Mouse (Mus musculus) heart, postnatal 0 days (tissue): ENCODE results near the gene Napsa. TPM values are rescaled to one million over a fixed set of nuclear protein-coding genes. Genes with fewer than 3 reads are reported as not detected.
A peak's percentile ranks its signal among the peaks of the same experiment; 100 is the strongest.

Source experiments
- ATAC-seq: fragments of 200-750 bp; cut with Nextera tagmentation; 2 replicates; pipeline ENCODE4 v1.8.0; 2017; ENCODE audit warnings: low read depth, moderate number of reproducible peaks, moderate library complexity; ENCODE audit not compliant: insufficient read depth
- DNase-seq: peaks from one replicate; pipeline ENCODE4 v3.0.0-alpha.2; 2016; ENCODE audit warnings: low spot score
- H3K27ac ChIP-seq: fragments of 300-500 bp; sonication (generic); 2 replicates; pipeline ENCODE4 v1.5.1; 2014; ENCODE audit warnings: low read depth, mild to moderate bottlenecking
- H3K27me3 ChIP-seq: fragments of 300-500 bp; sonication (generic); 2 replicates; pipeline ENCODE4 v1.6.1; 2014; ENCODE audit warnings: low read length, mixed read lengths; ENCODE audit not compliant: control insufficient read depth, insufficient read depth
- H3K36me3 ChIP-seq: fragments of 300-500 bp; sonication (generic); replicated peaks from 2 replicates; pipeline ENCODE4 v1.6.1; 2014; ENCODE audit warnings: low read length, mixed read lengths; ENCODE audit not compliant: control insufficient read depth, insufficient read depth
- H3K4me1 ChIP-seq: fragments of 300-500 bp; sonication (generic); 2 replicates; pipeline ENCODE4 v1.6.1; 2014; ENCODE audit warnings: antibody characterized with exemption; ENCODE audit not compliant: control insufficient read depth, insufficient read depth
- H3K4me2 ChIP-seq: fragments of 300-500 bp; sonication (generic); 2 replicates; pipeline ENCODE4 v1.6.1; 2014; ENCODE audit warnings: low read depth, mild to moderate bottlenecking, low read length, moderate library complexity
- H3K4me3 ChIP-seq: fragments of 300-500 bp; sonication (generic); 2 replicates; pipeline ENCODE4 v1.5.1; 2014; ENCODE audit warnings: low read depth, low read length
- H3K9ac ChIP-seq: fragments of 300-500 bp; sonication (generic); replicated peaks from 2 replicates; pipeline ENCODE4 v1.6.1; 2014; ENCODE audit warnings: low read depth, low read length, mixed read lengths
- H3K9me3 ChIP-seq: fragments of 300-500 bp; sonication (generic); replicated peaks from 2 replicates; pipeline ENCODE4 v1.6.1; 2016; ENCODE audit warnings: low read length; ENCODE audit not compliant: control insufficient read depth
- CTCF ChIP-seq: IDR thresholded peaks from 2 replicates; pipeline ENCODE4 v1.5.1; 2016; ENCODE audit warnings: antibody characterized with exemption, control low read depth, low read depth
- EP300 ChIP-seq: IDR thresholded peaks from 2 replicates; pipeline ENCODE4 v1.6.1; 2016; ENCODE audit warnings: antibody characterized with exemption, low read depth
- WGBS: fragments of 180-500 bp; shearing (Covaris S2); extraction: QIAGEN DNeasy Blood & Tissue Kit; methylation state at CpG from one replicate; pipeline ENCODE4 v1.1.7; 2014; 5-methylcytosine and 5-hydroxymethylcytosine counted together
- polyA plus RNA-seq: library from polyadenylated mRNA; unstranded; fragments of >200 nt; fragmentation: Nextera tagmentation; extraction: Ambion mirVana; gene quantifications from 2 replicates; pipeline ENCODE4 v1.2.1, GENCODE M21; 2015
- total RNA-seq: library from RNA; depleted of rRNA; stranded (reverse); fragments of >200 nt; gene quantifications from 2 replicates; pipeline ENCODE4 v1.2.3, GENCODE M21; 2014; ENCODE audit warnings: low replicate concordance

The Napsa gene
- total and polyA plus RNA-seq, 2 experiments from 2014 or later: 0.81 TPM; not detected in 1

DNA sequence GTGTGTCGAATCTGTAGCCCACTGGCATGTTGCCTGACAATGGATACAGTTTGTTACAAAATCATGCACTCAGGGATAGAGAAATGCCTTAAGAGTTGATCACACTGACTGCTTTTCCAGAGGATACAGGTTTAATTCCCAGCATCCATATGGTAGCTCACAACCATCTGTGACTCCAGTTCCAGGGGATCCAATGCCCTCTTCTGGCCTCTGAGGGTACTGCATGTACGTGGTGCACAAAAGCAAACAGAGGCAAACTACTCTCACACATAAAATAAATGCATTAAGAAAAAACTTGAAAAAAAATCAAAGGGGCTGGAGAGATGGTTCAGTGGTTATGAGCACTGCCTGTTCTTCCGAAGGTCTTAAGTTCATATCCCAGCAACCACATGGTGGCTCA, 44.9 kb downstream of the Napsa start:
- Histone ChIP-seq H3K27ac (no peak overlapping the region), H3K9me3 (no peaks in the 10 kb centered on the region), H3K4me1 (no peaks in the 10 kb centered on the region), H3K4me2 (no peak overlapping the region), H3K36me3 (no peaks in the 10 kb centered on the region), H3K9ac (no peak overlapping the region), H3K4me3 (no peak overlapping the region), H3K27me3 (peaks cover 25% of the 10 kb centered on the region; the same call in 1 of the 2 replicates)
- no peak for DNase-seq
- TF ChIP-seq EP300 (no peak), CTCF (no peak)
- 58% methylated on average over 3 of the region's 3 CpGs for WGBS
- no peak for ATAC-seq

DNA sequence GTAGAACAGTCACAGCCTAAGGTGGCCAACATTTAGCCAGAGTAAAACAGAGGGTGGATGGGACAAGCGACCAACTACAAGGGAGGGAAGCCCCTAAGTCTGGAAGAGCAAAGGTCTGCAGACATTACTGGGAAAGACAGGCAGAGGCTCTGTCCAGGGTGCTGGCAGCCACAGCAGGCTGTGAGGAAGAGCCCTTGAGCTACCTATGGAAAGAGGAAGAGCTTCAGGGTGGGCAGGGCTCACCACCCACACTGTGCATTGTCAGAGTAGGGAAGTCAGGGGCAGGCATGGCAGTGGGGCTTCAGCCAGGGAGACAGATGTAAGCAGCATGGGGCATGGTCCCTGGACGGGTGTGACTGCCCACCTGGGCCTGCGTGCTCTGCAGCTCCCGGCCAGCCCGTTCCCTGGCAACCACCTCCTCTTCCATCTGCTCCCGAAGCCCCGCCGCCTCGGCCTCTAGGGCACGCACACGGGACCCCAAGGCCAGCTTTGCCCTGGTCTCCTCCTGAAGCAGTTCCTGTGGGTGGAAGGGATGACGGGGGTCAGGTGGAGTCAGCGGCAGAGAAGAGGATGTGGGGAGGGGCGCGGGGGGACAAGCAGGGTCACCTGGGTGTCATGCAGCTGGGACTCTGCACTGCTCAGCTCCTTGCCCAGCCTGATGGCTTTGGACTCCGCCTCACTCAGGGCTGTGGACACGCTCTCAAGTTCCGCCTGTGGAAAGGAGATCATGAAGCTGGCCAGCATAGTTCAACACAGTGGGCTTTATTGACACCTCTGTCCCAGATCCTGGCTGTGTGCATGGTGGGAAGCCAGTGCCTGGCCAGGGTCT, 51.7 kb downstream of the Napsa start:
- Histone ChIP-seq H3K4me1 (no peaks in the 10 kb centered on the region), H3K36me3 (no peaks in the 10 kb centered on the region), H3K4me2 (no peak overlapping the region), H3K27me3 (no peaks in the 10 kb centered on the region), H3K4me3 (no peak overlapping the region), H3K9ac (no peak overlapping the region), H3K9me3 (no peaks in the 10 kb centered on the region), H3K27ac (no peak overlapping the region)
- TF ChIP-seq CTCF: no peak
- TF ChIP-seq EP300: no peak
- ATAC-seq: peak; percentile 14; the same call in 1 of the 2 replicates
- WGBS: 42% methylated on average over 18 of the region's 18 CpGs
- DNase-seq: no peak

DNA sequence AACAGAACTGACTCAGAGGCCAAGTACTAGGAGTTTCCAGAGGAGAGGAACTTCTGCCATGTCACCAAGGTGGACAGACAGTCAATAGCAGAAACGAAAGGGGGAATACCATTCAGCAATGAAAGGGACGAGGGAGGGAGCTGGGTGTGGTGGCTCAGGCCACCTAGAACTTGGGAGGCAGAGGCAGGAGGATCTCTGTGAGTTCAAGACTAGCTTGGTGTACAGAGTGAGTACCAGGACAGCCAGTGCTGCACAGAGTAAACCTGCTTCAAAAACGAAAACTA, 52.3 kb downstream of the Napsa start:
- ATAC-seq (no peak), DNase-seq (no peak)
- no peak overlapping the region for H3K27ac ChIP-seq
- no peaks in the 10 kb centered on the region for H3K36me3 ChIP-seq
- WGBS: 63% methylated on average over 3 of the region's 3 CpGs
- H3K4me3 ChIP-seq: no peak overlapping the region
- no peaks in the 10 kb centered on the region for H3K4me1 ChIP-seq
- H3K9ac ChIP-seq: no peak overlapping the region
- H3K4me2 ChIP-seq: no peak overlapping the region
- no peaks in the 10 kb centered on the region for H3K9me3 ChIP-seq
- H3K27me3 ChIP-seq: no peaks in the 10 kb centered on the region
- no peak for TF ChIP-seq EP300
- TF ChIP-seq CTCF: no peak

DNA sequence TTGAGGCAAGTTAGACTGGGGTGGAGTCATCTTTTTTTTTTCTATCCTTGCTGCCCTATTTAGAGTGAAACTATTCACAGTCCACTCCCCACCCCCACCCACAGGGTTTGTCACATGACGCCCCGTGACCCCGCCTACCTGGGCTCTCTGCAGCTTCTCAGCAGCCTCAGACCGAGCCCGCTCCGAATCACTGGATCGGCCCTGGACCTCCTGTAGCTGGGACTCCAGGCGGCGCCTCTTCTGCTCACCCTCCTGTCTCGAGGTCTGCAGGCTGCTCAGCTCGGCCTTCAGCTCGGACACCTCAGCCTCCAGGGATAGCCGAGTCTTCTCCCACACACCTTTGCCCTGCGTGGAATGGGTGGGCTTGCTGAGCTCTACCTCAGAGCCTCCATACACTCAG, 52.6 kb downstream of the Napsa start:
- 53% methylated on average over 14 of the region's 14 CpGs for WGBS
- Histone ChIP-seq H3K4me1 (no peaks in the 10 kb centered on the region), H3K9ac (no peak overlapping the region), H3K4me2 (no peak overlapping the region), H3K27me3 (0 out of 2 replicates have a peak, but pooled peaks cover 2% of the 10 kb centered on the region), H3K4me3 (no peak overlapping the region), H3K36me3 (no peaks in the 10 kb centered on the region), H3K27ac (no peak overlapping the region), H3K9me3 (no peaks in the 10 kb centered on the region)
- no peak for DNase-seq
- TF ChIP-seq EP300 (no peak), CTCF (no peak)
- no peak for ATAC-seq

DNA sequence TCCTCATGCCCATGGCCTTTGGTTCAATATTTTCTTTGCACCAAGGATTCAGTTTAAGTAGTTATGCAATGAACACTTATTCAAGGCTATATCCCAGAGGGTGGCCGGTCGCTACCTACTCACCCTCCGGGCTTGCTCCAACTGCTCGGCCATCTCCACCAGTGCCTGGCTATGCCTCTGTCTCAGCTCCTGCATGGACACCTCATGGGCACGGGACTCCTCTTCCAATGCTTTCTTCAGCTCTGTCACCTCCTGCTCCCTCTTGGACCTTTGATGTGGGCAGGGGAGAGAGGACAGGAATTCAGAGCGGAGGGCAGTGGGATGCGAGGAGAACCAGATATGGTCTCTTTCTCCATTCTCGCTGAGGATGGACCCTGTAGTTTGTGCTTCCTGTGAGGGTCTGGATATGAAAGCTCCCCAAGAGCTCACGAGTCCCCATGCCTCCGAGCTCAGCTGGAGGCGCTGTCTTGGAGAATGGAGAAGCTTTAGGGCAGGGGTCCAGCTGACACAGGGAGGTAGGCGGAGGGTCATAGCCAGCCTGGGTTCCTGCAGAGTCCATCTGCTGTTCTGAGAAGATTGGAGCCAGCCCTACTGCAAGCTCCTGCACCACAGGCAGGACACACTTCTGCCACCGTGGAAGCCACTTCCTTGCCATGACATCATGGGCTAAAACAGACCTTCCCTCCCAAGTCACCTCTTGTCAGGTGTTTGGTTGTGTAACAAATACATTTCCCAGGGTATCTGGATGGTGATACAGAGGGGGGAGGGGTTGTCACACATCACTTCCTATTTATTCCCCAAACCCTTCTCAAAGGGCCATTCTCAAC, 53.3 kb downstream of the Napsa start:
- Histone ChIP-seq H3K36me3 (no peaks in the 10 kb centered on the region), H3K4me2 (no peak overlapping the region), H3K27me3 (0 out of 2 replicates have a peak, but pooled peaks cover 4% of the 10 kb centered on the region), H3K9me3 (no peaks in the 10 kb centered on the region), H3K27ac (no peak overlapping the region), H3K9ac (no peak overlapping the region), H3K4me1 (no peaks in the 10 kb centered on the region), H3K4me3 (no peak overlapping the region)
- WGBS: 75% methylated on average over 13 of the region's 13 CpGs
- DNase-seq (no peak), ATAC-seq (no peak)
- no peak for TF ChIP-seq CTCF
- TF ChIP-seq EP300: no peak
